Mouse (Mus musculus) right cerebral cortex, postnatal 36 days (tissue): ENCODE measurements around the gene Cenpc1.

Source experiments
- DNase-seq, 2 experiments: peaks; one replicate each; pipeline ENCODE4 v3.0.0; 2022; ENCODE audit warnings: low spot score in 2 of 2, mixed read lengths in 1 of 2

Gene Cenpc1

DNA sequence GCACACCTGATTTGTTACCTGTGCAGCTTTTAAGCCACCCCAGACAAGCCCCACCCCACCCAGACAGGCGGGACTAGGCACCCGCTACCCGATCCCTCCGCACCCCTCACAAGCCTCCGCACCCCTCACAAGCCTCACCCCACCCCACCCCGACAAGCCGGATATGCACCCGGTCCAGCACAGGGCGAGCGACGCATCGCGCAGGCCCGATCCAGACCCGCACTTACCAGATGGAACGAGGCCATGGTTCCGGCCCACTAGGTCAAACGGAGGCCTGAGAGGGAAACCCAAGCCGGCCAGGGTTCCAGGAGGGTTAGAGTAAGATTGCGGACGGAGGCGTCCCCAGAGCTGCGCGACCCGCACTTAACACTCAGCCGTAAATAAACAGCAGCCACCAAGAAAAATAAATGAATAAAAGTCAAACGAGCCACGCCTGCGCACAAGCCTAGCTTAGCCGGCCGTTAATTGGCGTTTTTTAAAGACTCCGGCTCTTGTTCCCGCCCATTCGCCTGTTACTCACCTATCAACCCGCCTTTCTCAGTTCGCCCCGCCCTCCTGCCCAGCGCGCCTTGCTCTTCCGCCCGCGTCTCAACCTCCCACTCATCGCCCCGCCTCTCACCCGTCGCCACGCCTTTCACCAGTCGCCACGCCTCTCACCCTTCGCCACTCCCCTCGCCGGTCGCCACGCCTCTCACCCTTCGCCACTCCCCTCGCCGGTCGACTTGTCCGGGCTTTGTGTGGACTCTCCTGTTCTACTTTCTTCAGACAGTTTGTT is at the start of gene Cenpc1:
Gene Cenpc1 (minus strand): TSS at position 483 of the 775 bp plus-strand sequence.
- peak; percentile 92 to 95 for DNase-seq

DNA sequence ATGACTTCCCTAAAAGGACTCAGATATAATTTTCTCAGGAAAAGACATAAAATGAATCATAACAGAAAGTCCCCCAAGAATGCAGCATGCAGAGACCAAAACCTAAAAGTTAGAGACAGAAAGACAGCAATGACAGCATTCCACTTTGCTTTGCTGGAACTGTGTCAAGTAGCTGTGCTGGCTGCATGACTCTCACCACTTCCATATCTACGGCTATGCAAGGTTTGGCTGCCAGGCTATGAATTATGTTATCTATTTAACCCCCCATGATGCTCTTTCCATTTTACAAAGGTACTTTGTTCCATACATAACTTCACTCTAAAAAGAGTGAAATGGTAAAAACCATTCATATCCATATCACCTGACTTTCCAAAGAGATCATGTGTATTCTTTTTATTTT is 48.6 kb upstream of the Cenpc1 start:
- no peak for DNase-seq

DNA sequence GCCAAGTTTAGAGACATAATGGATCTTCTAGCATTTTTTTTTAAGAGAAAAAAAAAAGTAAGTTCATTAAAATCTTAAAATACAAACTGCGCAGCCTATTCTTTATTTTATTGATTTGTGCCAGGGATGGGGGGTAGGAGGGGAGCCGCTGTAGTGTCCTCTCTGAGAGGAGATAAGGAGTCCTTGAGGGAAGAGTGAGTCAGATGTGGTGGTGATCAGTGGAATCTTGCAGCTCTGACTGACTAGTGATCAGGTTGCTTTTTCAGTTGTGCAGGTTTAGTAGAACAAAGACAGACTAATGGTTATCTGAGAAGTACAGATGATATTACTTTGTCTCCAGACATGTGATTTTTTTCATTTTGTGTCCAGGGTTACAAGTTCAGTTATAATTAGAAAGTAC is 47.7 kb upstream of the Cenpc1 start:
- no peak for DNase-seq

DNA sequence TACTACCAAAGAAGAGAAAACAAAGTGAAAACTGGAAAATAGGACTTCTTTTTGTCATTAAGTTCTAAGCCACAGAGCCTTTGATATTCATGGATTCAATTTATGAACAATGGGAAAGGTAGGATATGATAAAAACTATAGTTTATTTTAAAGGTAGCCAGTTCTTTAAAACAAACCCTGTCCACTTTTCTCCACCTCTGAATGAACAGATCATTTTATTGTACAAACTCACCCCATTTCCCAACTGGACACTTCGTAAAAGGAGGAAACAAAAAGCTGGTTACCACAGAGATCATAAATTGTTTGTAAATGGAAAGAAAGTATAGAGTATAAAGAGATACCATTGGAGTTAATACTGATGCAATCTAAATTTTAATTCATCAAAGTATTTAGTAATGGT is 45.7 kb upstream of the Cenpc1 start:
- no peak for DNase-seq

DNA sequence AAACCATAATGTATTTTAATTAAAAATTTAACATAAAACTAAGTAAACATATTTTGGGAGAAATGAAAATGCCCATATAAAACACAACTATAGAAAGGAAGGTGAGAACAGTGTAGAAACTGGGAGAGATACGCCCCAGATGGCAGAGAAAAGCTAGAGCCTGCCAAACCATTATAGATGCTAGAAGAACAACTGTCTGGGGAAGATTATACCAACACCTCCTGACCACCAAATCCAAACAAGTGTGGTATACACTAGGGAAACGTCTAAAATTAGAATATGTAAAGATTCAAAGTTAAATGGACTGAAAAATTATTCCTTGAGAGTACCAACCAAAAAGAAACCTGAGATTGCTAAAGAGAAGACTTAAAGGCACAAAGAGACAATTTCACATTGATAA is 41.2 kb upstream of the Cenpc1 start:
- DNase-seq, result no peak

DNA sequence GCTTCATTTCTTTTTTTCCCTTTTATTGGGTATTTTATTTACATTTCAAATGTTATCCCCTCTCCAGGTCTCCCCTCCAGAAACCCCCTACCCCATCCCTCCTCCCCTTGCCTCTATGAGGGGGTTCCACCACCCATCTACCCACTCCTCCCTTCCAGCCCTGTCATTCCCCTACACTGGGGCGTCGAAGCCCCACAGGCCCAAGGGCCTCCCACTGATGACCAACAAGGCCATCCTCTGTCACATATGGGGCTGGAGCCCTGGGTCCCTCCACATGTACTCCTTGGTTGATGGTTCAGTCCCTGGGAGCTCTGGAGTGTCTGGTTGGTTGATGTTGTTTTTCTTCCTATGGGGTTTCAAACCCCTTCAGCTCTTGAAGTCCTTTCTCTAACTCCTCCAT is 36.8 kb upstream of the Cenpc1 start:
- no peak for DNase-seq

DNA sequence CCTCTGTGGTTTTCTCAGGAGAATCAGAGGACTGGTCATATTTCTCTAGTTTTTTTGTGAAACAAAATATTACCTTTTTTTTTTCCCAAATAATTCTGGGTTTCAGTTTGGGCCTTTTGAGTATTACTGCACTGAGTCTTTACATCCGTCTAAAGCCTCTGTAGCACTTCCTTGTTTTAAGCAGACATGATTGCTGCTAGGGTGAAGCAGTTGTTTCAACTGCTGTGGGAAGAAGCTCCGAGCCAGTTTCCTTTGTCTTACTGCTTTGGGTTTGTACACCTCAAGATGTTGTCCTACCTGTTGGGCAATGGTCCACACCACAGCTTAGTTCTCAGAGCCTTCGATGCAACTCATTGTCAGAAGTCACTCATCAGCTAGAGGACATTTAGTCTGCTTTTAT is 35.2 kb upstream of the Cenpc1 start:
- no peak for DNase-seq

DNA sequence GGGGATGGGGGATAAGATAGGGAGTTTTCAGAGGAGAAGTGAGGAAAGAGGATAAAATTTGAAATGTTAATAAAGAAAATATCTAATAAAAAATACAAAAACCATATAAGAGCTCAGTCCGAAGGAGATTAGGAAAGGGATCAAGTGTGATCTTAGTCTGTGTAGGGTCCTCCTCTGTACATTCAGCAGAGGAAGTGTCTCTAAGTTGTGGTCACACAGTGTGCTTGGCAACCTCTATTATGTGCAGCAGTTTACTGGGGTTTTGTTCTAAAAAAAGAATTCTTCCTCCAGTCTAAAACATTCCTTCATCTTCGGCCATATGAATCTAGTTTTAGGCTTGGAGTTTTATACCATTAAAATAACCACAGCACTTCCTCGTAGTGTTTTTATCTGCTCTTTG is 33.6 kb upstream of the Cenpc1 start:
- DNase-seq, result no peak

DNA sequence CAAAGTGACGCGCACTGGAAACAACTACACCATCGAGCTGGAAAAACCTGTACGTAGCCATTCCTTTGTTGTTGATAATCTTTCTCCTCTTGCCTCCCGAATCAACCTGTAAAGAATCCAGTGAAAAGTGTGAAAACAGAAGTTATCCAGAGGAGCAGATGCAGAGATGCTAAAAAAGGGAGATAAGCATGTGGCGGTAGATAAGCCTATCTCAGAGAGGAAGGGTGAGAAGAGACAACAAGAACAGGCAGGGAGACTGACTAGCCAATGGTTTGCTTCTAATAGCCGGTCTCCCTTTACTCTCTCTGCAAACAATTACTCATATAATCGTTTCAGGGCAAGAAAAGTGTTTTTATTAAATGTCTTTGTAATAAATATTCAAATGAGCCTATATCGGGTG is 29.4 kb upstream of the Cenpc1 start:
- DNase-seq, result no peak

DNA sequence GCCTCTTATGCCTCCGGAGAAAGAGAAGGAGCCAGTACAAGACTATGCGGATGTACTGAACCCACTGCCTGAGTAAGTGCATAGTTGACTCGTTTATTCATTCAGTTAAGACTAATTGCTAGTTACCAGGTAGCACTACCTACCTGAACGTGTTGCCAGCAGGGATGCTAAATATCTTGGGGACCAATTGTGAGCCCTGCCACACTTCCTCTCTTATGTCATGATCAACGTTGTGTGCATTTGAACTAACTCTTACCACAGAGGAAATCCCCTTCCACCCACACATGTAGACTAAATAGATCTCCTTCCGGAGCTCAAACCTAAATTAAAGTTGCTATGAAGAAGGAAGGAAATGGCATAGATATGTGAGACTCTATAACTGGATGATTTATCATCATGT is 21.4 kb upstream of the Cenpc1 start:
- no peak for DNase-seq

DNA sequence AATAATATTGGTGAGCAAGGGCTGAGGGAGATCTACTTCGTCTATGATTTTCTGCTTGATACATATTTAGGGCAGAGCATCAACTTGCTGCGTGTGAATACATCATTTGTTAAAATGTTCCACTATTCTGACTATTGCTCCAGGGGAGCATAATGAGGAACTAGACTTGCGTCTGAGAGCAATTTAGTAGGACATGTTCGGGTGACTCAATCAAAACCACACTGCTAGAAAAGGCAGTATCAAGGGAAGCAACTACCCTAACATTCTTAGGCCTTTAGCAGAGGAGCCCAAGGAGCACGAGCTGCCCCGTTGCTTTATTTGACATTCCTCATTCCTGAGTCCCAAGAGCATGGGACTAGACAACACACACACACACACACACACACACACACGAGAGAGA is 19.6 kb upstream of the Cenpc1 start:
- no peak for DNase-seq

DNA sequence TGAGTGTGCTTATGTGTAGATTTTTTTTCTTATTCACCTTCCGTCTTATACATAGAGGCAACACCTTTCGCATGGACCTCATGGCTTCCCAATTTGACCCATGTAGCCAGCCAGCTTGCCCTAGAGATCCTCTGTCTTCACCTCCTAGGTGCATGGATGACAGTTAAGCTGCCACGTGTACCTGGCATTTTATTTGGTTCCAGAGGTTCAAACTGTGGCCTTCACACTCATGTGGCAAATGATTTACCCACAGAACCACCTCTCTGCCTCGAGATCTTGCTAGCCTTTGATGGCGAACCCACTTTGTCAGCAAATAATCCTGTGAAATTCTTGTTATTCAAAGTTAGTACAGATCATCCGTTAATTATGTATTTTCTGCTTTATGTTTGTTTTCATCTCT is 18.6 kb upstream of the Cenpc1 start:
- DNase-seq, result no peak

DNA sequence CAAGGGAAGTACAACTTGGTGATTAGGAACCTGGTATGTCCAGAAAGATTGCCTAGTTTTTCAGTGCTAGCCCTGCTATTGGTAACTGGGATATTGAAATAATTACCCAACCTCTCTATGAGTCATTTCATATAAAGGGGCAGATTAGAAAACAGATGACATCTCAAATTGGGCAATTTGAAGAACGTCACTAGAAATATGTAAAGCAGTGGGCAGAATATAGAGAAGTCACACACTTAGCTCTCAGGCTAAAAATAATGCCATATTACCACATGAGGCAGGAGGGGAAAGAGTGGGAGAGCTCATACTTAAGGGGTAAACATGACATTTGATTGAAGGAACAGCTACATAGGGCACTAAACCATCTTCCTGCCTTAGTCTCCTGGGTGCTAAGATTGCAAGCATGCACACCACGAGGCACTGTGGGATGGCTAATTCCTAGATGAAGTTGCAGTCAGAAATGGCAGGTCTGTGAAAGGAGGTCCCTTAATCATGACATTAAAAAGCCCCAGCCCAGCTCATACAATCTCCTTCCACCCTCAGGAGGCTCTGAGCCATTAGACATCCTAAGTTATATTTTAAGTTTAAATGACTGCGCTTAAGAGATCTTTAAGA is 13.4 kb upstream of the Cenpc1 start:
- DNase-seq, result no peak

DNA sequence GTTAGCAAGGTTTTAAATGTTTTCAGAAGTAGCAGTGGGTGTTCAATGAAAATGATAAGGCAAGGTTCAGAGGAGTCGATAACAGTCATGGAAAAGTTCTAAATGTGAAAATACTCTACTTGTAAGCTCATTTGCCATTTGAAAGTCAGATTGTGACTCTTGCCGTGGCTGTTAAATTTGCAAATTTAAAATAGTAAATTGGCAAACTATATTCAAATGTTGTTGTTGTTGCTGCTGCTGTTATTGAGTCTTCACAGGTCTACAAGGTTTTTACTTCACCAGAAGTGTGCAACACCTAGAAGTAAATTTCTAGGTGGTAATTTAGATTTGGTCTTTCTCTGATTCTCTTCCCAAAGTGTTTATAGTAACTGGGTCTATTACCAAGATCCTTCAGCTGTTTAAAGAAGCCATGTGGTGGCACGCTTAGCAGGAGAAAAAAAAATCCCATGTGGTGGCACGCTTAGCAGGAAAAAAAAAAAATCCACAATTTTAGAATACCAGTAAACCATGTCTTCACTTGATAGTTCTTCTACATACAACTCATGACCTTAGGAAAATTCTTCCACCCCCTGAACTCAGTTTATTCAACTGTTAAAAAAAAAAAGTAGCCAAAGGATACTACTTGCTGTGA is 7.5 kb upstream of the Cenpc1 start:
- no peak for DNase-seq

DNA sequence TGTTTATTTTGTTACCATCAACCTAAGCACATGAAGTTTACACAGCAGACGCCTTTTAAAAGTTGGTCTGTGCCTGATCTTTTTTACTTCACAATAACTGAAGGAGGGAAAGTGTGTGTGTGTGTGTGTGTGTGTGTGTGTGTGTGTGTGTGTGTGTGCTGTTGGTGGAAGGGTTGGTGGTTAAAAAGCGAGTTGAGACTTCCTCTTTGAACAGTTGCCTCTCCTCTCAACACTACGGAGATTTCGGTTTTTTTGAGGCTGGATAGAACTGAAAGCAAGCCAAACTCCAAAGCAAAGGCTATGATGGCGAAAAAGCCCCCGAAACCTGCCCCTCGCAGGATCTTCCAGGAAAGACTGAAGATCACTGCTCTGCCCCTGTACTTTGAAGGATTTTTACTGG is 6.2 kb upstream of the Cenpc1 start, which contains the start of gene Stap1:
Gene Stap1 (plus strand): TSS at position 209 of the 400 bp plus-strand sequence.
- no peak for DNase-seq

DNA sequence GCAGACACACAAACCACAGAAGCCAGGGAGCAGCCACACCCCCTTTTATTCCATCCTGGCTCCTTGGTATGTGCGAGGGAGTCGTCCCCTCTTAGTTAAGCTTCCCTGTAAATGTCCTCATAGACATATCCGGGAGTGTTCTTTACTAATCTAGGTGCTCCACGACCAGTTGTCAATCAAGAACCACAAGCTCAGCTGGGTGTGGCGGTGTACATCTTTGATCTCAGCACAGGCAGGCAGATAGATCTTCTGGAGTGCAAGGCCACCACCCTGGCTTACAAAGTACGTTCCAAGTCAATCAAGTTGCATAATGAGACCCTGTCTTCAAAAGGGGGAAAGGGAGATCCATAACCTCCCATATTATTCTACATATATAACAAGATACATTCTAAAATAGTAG is 3.7 kb upstream of the Cenpc1 start:
- DNase-seq, result no peak

DNA sequence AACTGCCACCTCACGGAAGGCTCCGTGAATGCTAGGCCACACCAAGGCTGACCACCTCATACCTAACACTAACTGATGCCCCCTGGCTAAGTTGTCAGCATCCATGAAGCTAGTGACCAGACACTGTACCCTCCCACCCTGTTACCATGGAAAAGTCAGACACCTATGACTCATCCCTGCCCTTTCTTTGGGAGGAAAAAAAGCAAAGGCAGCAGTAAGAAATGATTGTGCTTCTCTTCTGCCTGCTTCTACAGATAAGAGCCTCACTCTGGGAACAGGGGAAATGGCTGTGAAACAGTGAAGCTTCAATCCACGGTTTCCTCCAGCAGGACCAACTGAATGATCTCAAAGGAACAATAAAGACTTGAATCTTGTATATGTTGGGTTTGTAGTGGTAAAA is 3.1 kb upstream of the Cenpc1 start:
- DNase-seq, result no peak

DNA sequence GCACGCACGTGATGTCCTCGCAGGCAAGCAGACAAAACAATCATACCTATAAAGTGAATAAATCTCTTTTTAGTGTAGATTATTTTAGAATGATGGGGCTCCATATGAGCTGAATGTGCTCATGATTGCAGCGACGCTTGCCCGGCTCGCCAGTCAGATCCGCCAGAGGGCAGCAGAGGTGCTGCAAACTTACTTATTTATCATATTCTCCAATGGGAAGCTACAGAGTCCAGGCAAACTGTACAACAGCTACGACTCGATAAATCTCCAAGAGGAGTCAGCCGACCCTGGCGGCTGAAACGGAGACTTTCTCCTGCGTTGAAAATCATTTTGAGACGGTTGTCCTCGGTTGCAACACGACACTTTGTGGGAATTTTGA is 1.2 kb upstream of the Cenpc1 start:
- peak; percentile 87 to 90 for DNase-seq

DNA sequence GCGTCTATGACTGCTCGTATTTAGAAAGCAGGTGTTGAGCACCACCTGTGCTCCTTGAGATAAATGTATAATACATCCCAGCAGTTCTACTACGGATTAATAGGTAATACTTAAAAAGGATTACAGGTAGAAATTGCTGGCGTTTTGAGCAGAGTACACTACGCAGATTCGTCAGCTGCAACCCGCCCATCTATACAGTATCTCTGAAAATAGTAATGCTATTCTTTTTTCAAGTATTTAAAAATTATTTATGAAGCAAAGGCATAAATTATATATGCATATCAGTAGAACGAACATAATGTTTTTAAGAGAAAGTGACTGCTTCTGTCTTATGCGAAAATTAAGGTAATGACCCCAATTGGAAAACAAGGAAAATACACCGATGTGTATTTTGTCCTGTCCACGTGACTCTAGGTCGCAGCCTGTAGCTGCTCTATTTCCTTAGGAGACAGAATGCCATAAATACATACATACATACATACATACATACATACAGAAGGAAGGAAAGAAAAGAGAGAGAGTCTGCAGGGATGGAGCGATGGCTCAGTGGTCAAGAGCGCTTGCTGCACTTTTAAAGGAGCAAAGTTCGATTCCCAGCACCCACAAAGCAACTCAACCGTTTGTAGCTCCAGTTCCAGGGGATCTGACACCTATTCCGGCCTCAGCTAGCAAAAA is 630 bp upstream of the Cenpc1 start:
- DNase-seq, result no peak

DNA sequence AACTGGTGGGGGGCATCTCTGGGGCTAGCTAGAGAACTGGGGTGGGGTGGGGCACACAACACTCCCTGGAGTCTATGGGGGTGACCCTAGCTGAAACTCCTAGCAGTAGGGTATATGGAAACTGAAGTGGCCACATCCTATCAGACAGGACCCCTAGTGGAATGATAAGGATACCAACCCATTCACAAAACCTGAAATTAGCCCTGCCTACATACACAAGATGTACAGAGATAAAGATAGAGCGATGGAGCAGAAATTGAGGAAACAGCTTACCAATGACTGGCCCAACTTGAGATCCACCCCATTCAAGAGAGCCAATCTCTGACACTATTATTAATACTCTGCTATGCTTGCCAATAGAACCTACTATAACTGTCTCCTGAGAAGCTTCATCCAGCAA is 1.9 kb downstream of the Cenpc1 start:
- DNase-seq, result no peak

DNA sequence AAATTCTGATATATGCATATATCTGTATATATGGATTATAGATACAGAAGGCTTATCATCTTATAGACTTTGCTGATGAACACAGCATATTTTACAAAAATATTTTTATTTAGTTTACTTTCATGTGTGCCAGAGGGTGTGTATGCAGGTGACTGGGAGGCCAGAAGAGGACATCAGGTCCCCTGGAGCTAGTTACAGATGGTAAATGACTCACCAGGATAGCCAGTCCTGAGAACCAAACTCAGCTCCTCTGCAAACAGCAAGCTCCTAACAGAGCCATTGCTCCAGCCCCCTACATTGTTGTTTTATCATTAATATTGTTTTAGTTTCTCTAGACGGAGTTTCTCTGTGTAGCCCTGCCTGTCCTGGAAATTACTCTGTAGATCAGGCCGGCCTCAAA is 35.6 kb downstream of the Cenpc1 start:
- no peak for DNase-seq
